Mouse (Mus musculus): ENCODE measurements at regions not wholly inside any gene's neighbourhood (a gene's known extent, or its start where the extent isn't known, plus 50 kb on each side); places are given as distances from the start of the nearest gene placed in this dataset.

GRCm38 (mm10) chr4:58642236-58642635, 88.5 kb upstream of the Lpar1 start:
- Histone ChIP-seq H3K27ac (no peak overlapping the region), H3K4me3 (no peak overlapping the region)
- TF ChIP-seq CTCF (conservative IDR thresholded peaks at IDR 0.05) = no peak
- DNase-seq (ENCODE audit: low spot score in 2 of 2) = peak in 1 of 2 experiments; percentile 48

GRCm38 (mm10) chr4:58632696-58633095, 79.0 kb upstream of the Lpar1 start:
- no peak overlapping the region for H3K4me3 ChIP-seq
- TF ChIP-seq CTCF (conservative IDR thresholded peaks at IDR 0.05) = no peak
- no peak for DNase-seq (ENCODE audit: low spot score in 2 of 2)
- no peak overlapping the region for H3K27ac ChIP-seq

- Histone ChIP-seq H3K4me3 (no peak overlapping the region), H3K27ac (no peak overlapping the region)
- DNase-seq (ENCODE audit: low spot score in 2 of 2) = no peak
- TF ChIP-seq CTCF (conservative IDR thresholded peaks at IDR 0.05) = no peak
These were observed 77.7 kb upstream of the Lpar1 start for GRCm38 (mm10) chr4:58631415-58631814.

GRCm38 (mm10) chr4:58627021-58627420, 73.3 kb upstream of the Lpar1 start:
- DNase-seq (ENCODE audit: low spot score in 2 of 2) = no peak
- no peak overlapping the region for H3K4me3 ChIP-seq

GRCm38 (mm10) chr4:58624059-58624458, 70.4 kb upstream of the Lpar1 start:
- Histone ChIP-seq H3K27ac (no peak overlapping the region), H3K4me3 (no peak overlapping the region)
- peak; percentile 44 for TF ChIP-seq CTCF (conservative IDR thresholded peaks at IDR 0.05)

More at GRCm38 (mm10) chr4:58627021-58627420, 73.3 kb upstream of the Lpar1 start:
- no peak overlapping the region for H3K27ac ChIP-seq
- no peak for TF ChIP-seq CTCF (conservative IDR thresholded peaks at IDR 0.05)

GRCm38 (mm10) chr4:58620641-58621040, 66.9 kb upstream of the Lpar1 start:
- DNase-seq (ENCODE audit: low spot score in 2 of 2) = no peak
- no peak overlapping the region for H3K27ac ChIP-seq
- no peak overlapping the region for H3K4me3 ChIP-seq
- TF ChIP-seq CTCF (conservative IDR thresholded peaks at IDR 0.05) = no peak

More at GRCm38 (mm10) chr4:58624059-58624458, 70.4 kb upstream of the Lpar1 start:
- no peak for DNase-seq (ENCODE audit: low spot score in 2 of 2)

- H3K4me3 ChIP-seq = no peak overlapping the region
- no peak overlapping the region for H3K27ac ChIP-seq
- DNase-seq (ENCODE audit: low spot score in 2 of 2) = no peak
- TF ChIP-seq CTCF (conservative IDR thresholded peaks at IDR 0.05) = no peak
These were observed 63.6 kb upstream of the Lpar1 start for GRCm38 (mm10) chr4:58617261-58617660.

- Histone ChIP-seq H3K4me3 (no peak overlapping the region), H3K27ac (no peak overlapping the region)
- DNase-seq (ENCODE audit: low spot score in 2 of 2) = no peak
- TF ChIP-seq CTCF (conservative IDR thresholded peaks at IDR 0.05) = no peak
These were observed 59.8 kb upstream of the Lpar1 start for GRCm38 (mm10) chr4:58613536-58613935.

GRCm38 (mm10) chr4:58613022-58613421, 59.3 kb upstream of the Lpar1 start:
- DNase-seq (ENCODE audit: low spot score in 2 of 2) = no peak
- H3K4me3 ChIP-seq = no peak overlapping the region
- H3K27ac ChIP-seq = no peak overlapping the region
- TF ChIP-seq CTCF (conservative IDR thresholded peaks at IDR 0.05) = no peak

- no peak for DNase-seq (ENCODE audit: low spot score in 2 of 2)
- no peak overlapping the region for H3K4me3 ChIP-seq
These were observed 53.8 kb upstream of the Lpar1 start for GRCm38 (mm10) chr4:58607491-58607890.

GRCm38 (mm10) chr4:58605941-58606340, 52.2 kb upstream of the Lpar1 start:
- H3K4me3 ChIP-seq = no peak overlapping the region
- no peak for DNase-seq (ENCODE audit: low spot score in 2 of 2)
- no peak overlapping the region for H3K27ac ChIP-seq
- TF ChIP-seq CTCF (conservative IDR thresholded peaks at IDR 0.05) = no peak

More at GRCm38 (mm10) chr4:58607491-58607890, 53.8 kb upstream of the Lpar1 start:
- H3K27ac ChIP-seq = no peak overlapping the region
- no peak for TF ChIP-seq CTCF (conservative IDR thresholded peaks at IDR 0.05)
